Mouse (Mus musculus): ENCODE data around the gene Ppp1r9a.

GRCm38 (mm10) chr6:4889544-4889943, 13.2 kb upstream of the Ppp1r9a start:
- TF ChIP-seq POLR2A (IDR thresholded peaks at IDR 0.05; ENCODE audit: insufficient read depth, low read length): no peak
- TF ChIP-seq EP300 (IDR thresholded peaks at IDR 0.05; ENCODE audit: insufficient read depth, low read depth, low read length): no peak

Data from ES-Bruce4 (cell line).